Mouse (Mus musculus) CH12.LX (cell line): ENCODE measurements around the gene Abcb8. TPM values are rescaled to one million over a fixed set of nuclear protein-coding genes. Genes with fewer than 3 reads are reported as not detected.

ENCODE experiments used
- DNase-seq: peaks from one replicate; pipeline ENCODE4 v3.0.0-alpha.2; 2013; ENCODE audit errors: extremely low read depth
- H3K27ac ChIP-seq: 2 replicates; pipeline ENCODE4 v1.5.1; 2012; ENCODE audit warnings: low read depth, mild to moderate bottlenecking, control low read depth, moderate library complexity; ENCODE audit not compliant: insufficient read depth
- H3K27me3 ChIP-seq: replicated peaks from 2 replicates; pipeline ENCODE3; 2012; ENCODE audit warnings: inconsistent platforms
- H3K36me3 ChIP-seq, 2 experiments: replicated peaks in 1 of 2; 2 replicates each; pipeline versions ENCODE3 to v1.6.1; 2012; ENCODE audit warnings: inconsistent platforms in 1 of 2, low read length in 1 of 2, mild to moderate bottlenecking in 1 of 2, mixed read lengths in 1 of 2, moderate library complexity in 1 of 2; ENCODE audit not compliant: control insufficient read depth in 1 of 2, insufficient read depth in 1 of 2
- H3K4me1 ChIP-seq, 2 experiments: 2 replicates each; pipeline ENCODE4 v1.6.1; 2012; ENCODE audit warnings: inconsistent platforms in 1 of 2, moderate library complexity in 1 of 2; ENCODE audit not compliant: insufficient read depth in 2 of 2, control insufficient read depth in 1 of 2
- H3K4me2 ChIP-seq: 2 replicates; pipeline ENCODE4 v1.6.1; 2012; ENCODE audit warnings: low read depth, mild to moderate bottlenecking, control low read depth; ENCODE audit not compliant: poor library complexity, insufficient read depth, severe bottlenecking
- H3K4me3 ChIP-seq, 3 experiments: fragments of 150-350 bp in 1 of 3; sonication (generic) in 1 of 3; replicated peaks in 1 of 3; 2 replicates each; pipeline versions ENCODE3 to v1.5.1; 2011 to 2012; ENCODE audit warnings: low read depth in 2 of 3, low read length in 2 of 3, mild to moderate bottlenecking in 2 of 3, moderate library complexity in 2 of 3, control low read depth in 1 of 3, improper control_type of control experiment in 1 of 3, inconsistent platforms in 1 of 3, mixed read lengths in 1 of 3; ENCODE audit not compliant: poor library complexity in 1 of 3
- H3K79me2 ChIP-seq: replicated peaks from 2 replicates; pipeline ENCODE4 v1.6.1; 2012; ENCODE audit warnings: mild to moderate bottlenecking, moderate library complexity; ENCODE audit not compliant: control insufficient read depth, poor library complexity, insufficient read depth, severe bottlenecking; ENCODE audit errors: extremely low read depth
- H3K9ac ChIP-seq: 2 replicates; pipeline ENCODE4 v1.6.1; 2012; ENCODE audit warnings: low read depth, mild to moderate bottlenecking, control low read depth, moderate library complexity; ENCODE audit not compliant: insufficient read depth
- H3K9me3 ChIP-seq: replicated peaks from 2 replicates; pipeline ENCODE3; 2012; ENCODE audit warnings: low read length, inconsistent platforms, mixed read lengths
- BHLHE40 ChIP-seq: IDR thresholded peaks from 2 replicates; pipeline ENCODE4 v1.6.1; 2011; ENCODE audit warnings: mild to moderate bottlenecking, low read depth, low read length, improper control_type of control experiment
- CHD2 ChIP-seq: IDR thresholded peaks from 2 replicates; pipeline ENCODE4 v1.6.1; 2011; ENCODE audit warnings: low read length, improper control_type of control experiment
- CTCF ChIP-seq, 2 experiments: IDR thresholded peaks in 1 of 2; conservative IDR thresholded peaks in 1 of 2; 2 replicates each; pipeline ENCODE4 v1.5.1; 2011 to 2012; ENCODE audit warnings: low read depth in 2 of 2, low read length in 2 of 2, improper control_type of control experiment in 1 of 2, inconsistent platforms in 1 of 2, mild to moderate bottlenecking in 1 of 2, moderate library complexity in 1 of 2
- ETS1 ChIP-seq: conservative IDR thresholded peaks from 2 replicates; pipeline ENCODE4 v1.6.1; 2012; ENCODE audit warnings: low read depth, mild to moderate bottlenecking, inconsistent platforms, low read length, improper control_type of control experiment, moderate library complexity
- GABPA ChIP-seq: IDR thresholded peaks from 2 replicates; pipeline ENCODE4 v1.6.1; 2012; ENCODE audit warnings: low read depth, low read length, improper control_type of control experiment, inconsistent platforms; ENCODE audit not compliant: insufficient replicate concordance
- HCFC1 ChIP-seq: IDR thresholded peaks from 2 replicates; pipeline ENCODE4 v1.6.1; 2012; ENCODE audit warnings: low read depth, mild to moderate bottlenecking, inconsistent platforms, low read length, improper control_type of control experiment
- JUND ChIP-seq: conservative IDR thresholded peaks from 2 replicates; pipeline ENCODE4 v1.6.1; 2011; ENCODE audit warnings: low read depth, low read length, improper control_type of control experiment
- MAFK ChIP-seq: IDR thresholded peaks from 2 replicates; pipeline ENCODE4 v1.6.1; 2011; ENCODE audit warnings: low read length, improper control_type of control experiment; ENCODE audit not compliant: insufficient replicate concordance
- MXI1 ChIP-seq: IDR thresholded peaks from 2 replicates; pipeline ENCODE4 v1.6.1; 2011; ENCODE audit warnings: mild to moderate bottlenecking, low read depth, low read length, improper control_type of control experiment
- NRF1 ChIP-seq: IDR thresholded peaks from 2 replicates; pipeline ENCODE4 v1.6.1; 2014; ENCODE audit warnings: low read depth, mild to moderate bottlenecking, inconsistent platforms, low read length, improper control_type of control experiment, moderate library complexity
- POLR2A ChIP-seq: IDR thresholded peaks from 2 replicates; pipeline ENCODE4 v1.6.1; 2011; ENCODE audit warnings: low read depth, mild to moderate bottlenecking, improper control_type of control experiment, low read length
- RAD21 ChIP-seq: IDR thresholded peaks from 2 replicates; pipeline ENCODE4 v1.6.1; 2011; ENCODE audit warnings: low read depth, mild to moderate bottlenecking, low read length, improper control_type of control experiment, moderate library complexity
- RCOR1 ChIP-seq: conservative IDR thresholded peaks from 2 replicates; pipeline ENCODE4 v1.6.1; 2012; ENCODE audit warnings: low read depth, mild to moderate bottlenecking, inconsistent platforms, low read length, improper control_type of control experiment
- SIN3A ChIP-seq: IDR thresholded peaks from 2 replicates; pipeline ENCODE4 v1.6.1; 2012; ENCODE audit warnings: low read length, improper control_type of control experiment, inconsistent platforms
- SMC3 ChIP-seq: IDR thresholded peaks from 2 replicates; pipeline ENCODE4 v1.6.1; 2011; ENCODE audit warnings: low read depth, low read length, improper control_type of control experiment
- TBP ChIP-seq: conservative IDR thresholded peaks from 2 replicates; pipeline ENCODE4 v1.6.1; 2011; ENCODE audit warnings: low read depth, low read length, improper control_type of control experiment
- UBTF ChIP-seq: IDR thresholded peaks from 2 replicates; pipeline ENCODE4 v1.6.1; 2012; ENCODE audit warnings: low read depth, mild to moderate bottlenecking, inconsistent platforms, low read length, improper control_type of control experiment, moderate library complexity
- USF1 ChIP-seq: IDR thresholded peaks from 2 replicates; pipeline ENCODE4 v1.6.1; 2014; ENCODE audit warnings: low read depth, mild to moderate bottlenecking, inconsistent platforms, low read length, improper control_type of control experiment
- dilution Hi-C: fragments of 300-500 bp; cut with MboI; formaldehyde crosslinking; loops from 2 replicates; pipeline ENCODE4 v1.14.3; 2020; ENCODE audit warnings: low sequenced_read_pairs; ENCODE audit not compliant: extremely low pct_unique_long_range_greater_than_20kb, extremely low pct_ligation_motif_present
- in situ Hi-C: fragments of 300-500 bp; cut with MboI; formaldehyde crosslinking; loops from 3 replicates; pipeline ENCODE4 v1.14.3; 2019; ENCODE audit warnings: low sequenced_read_pairs, low pct_ligation_motif_present, low pct_unique_long_range_greater_than_20kb, mixed read lengths
- polyA plus RNA-seq: library from polyadenylated mRNA; unstranded; fragments of >175 nt; gene quantifications from 2 replicates; pipeline ENCODE4 v1.2.1, GENCODE M21; 2012; ENCODE audit warnings: low read depth; ENCODE audit not compliant: insufficient read length
- total RNA-seq, 2 experiments: library from RNA; depleted of rRNA; stranded (reverse); fragments of 300-350 nt in 1 of 2; fragments of >200 nt in 1 of 2; gene quantifications; 2 replicates each; pipeline ENCODE4 v1.2.3; 2012 to 2014

The Abcb8 gene
- total and polyA plus RNA-seq, 3 experiments, result 31.0 to 58.7 (median 45.4) TPM

GRCm38 (mm10) chr5:24444746-24445427 lies 51.4 kb downstream of the Abcb8 start, which contains the start of gene Fastk (continued):
- TF ChIP-seq NRF1 (peak; percentile 73), RCOR1 (no peak), POLR2A (peak; percentile 96), BHLHE40 (no peak), RAD21 (no peak)

GRCm38 (mm10) chr5:24445428-24446080 lies 52.1 kb downstream of the Abcb8 start:
- Histone ChIP-seq H3K4me1 (peaks cover 24 to 40% of the 10 kb centered on the region in 2 experiments), H3K4me3 (peak overlapping the region; percentile 64 to 93 (median 83)), H3K4me2 (peak overlapping the region; percentile 72), H3K9me3 (no peaks in the 10 kb centered on the region), H3K9ac (peak overlapping the region; percentile 64), H3K27me3 (peaks cover 25% of the 10 kb centered on the region), H3K27ac (no peak overlapping the region), H3K79me2 (peaks cover 9% of the 10 kb centered on the region), H3K36me3 (peaks cover 22 to 35% of the 10 kb centered on the region in 2 experiments)
- dilution Hi-C loops, result no loop called here
- TF ChIP-seq SMC3 (no peak), HCFC1 (no peak), CHD2 (no peak), USF1 (no peak), JUND (no peak), UBTF (no peak), CTCF (conservative IDR thresholded peaks at IDR 0.05 in 1 of 2, IDR thresholded peaks at IDR 0.05 in 1 of 2; ENCODE audit: low read depth in 2 of 2, low read length in 2 of 2) (no peak)
- in situ Hi-C loops, result no loop called here
- no peak for DNase-seq

- peak overlapping the region; percentile 82 for H3K4me2 ChIP-seq
- TF ChIP-seq GABPA (no peak), MXI1 (no peak), ETS1 (no peak), TBP (no peak), MAFK (no peak), UBTF (no peak), SIN3A (no peak), USF1 (no peak)
- H3K9me3 ChIP-seq, result no peaks in the 10 kb centered on the region
- dilution Hi-C loops (no loop called here), in situ Hi-C loops (no loop called here)
- H3K27me3 ChIP-seq, result peaks cover 31% of the 10 kb centered on the region
- peaks cover 9% of the 10 kb centered on the region for H3K79me2 ChIP-seq
- H3K4me3 ChIP-seq, result no peak overlapping the region
- H3K9ac ChIP-seq, result peak overlapping the region; percentile 56
- H3K27ac ChIP-seq, result no peak overlapping the region
- no peak for DNase-seq
- H3K36me3 ChIP-seq, result peaks cover 12 to 24% of the 10 kb centered on the region in 2 experiments
- peaks cover 24 to 42% of the 10 kb centered on the region in 2 experiments for H3K4me1 ChIP-seq
These were observed 53.2 kb downstream of the Abcb8 start for GRCm38 (mm10) chr5:24446630-24447029.
